Mouse (Mus musculus) kidney, postnatal 25 days (tissue): ENCODE measurements at regions not wholly inside any gene's neighbourhood (a gene's known extent, or its start where the extent isn't known, plus 50 kb on each side); places are given as distances from the start of the nearest gene placed in this dataset.

Experiments
- DNase-seq, 2 experiments: peaks; one replicate each; pipeline ENCODE4 v3.0.0; 2021; ENCODE audit warnings: mixed read lengths in 2 of 2

GRCm38 (mm10) chrX:107477066-107477465 lies 73.9 kb upstream of the Itm2a start:
- DNase-seq = peak in 1 of 2 experiments; percentile 39

- no peak for DNase-seq
Observed at GRCm38 (mm10) chrX:107469242-107469641, 66.1 kb upstream of the Itm2a start.
